In genomic region chr12:17582406-17582805, GRCm38 (mm10) we compare ENCODE assay signal across 16 mouse cellular contexts.
"Had no signal": no experiment of that assay in that cellular context is flagged by ENCODE, and none has a peak within 500 bp of the region (broad histone marks: within the 10 kb centered on the region; RNA-seq: fewer than 3 reads in every experiment).

No protein-coding gene starts in this region.

- H3K27ac ChIP-seq: neural tube, embryonic 13.5 days; neural tube, embryonic 15.5 days; stomach, embryonic 15.5 days; stomach, postnatal 0 days had no signal

- H3K27me3 ChIP-seq: neural tube, embryonic 13.5 days; neural tube, embryonic 15.5 days; stomach, embryonic 15.5 days had no signal

- DNase-seq: retina, postnatal 1 day; right cerebral cortex, adult 18-20 months; right cerebral cortex, postnatal 14 days; right cerebral cortex, postnatal 25 days; right cerebral cortex, postnatal 4 days; spleen, adult 18-20 months; thymus, adult 18-20 months; thymus, adult 2 months; thymus, postnatal 14 days; thymus, postnatal 25 days; thymus, postnatal 36 days; thymus, postnatal 4 days had no signal

- H3K9ac ChIP-seq: neural tube, embryonic 13.5 days; neural tube, embryonic 15.5 days; stomach, embryonic 15.5 days had no signal

- H3K4me1 ChIP-seq: stomach, embryonic 15.5 days had no signal

- H3K36me3 ChIP-seq: neural tube, embryonic 13.5 days; neural tube, embryonic 15.5 days; stomach, embryonic 15.5 days had no signal

- H3K9me3 ChIP-seq: neural tube, embryonic 13.5 days; neural tube, embryonic 15.5 days; stomach, embryonic 15.5 days had no signal

- H3K4me3 ChIP-seq: neural tube, embryonic 13.5 days; neural tube, embryonic 15.5 days; stomach, embryonic 15.5 days had no signal

- H3K4me2 ChIP-seq: neural tube, embryonic 13.5 days; neural tube, embryonic 15.5 days; stomach, embryonic 15.5 days had no signal
